Mouse (Mus musculus): ENCODE results near the gene Tspan4. TPM values are rescaled to one million over a fixed set of nuclear protein-coding genes. Genes with fewer than 3 reads are reported as not detected.

The Tspan4 gene
- polyA plus RNA-seq, 1 experiment from 2014 or later = 86.2 TPM

DNA sequence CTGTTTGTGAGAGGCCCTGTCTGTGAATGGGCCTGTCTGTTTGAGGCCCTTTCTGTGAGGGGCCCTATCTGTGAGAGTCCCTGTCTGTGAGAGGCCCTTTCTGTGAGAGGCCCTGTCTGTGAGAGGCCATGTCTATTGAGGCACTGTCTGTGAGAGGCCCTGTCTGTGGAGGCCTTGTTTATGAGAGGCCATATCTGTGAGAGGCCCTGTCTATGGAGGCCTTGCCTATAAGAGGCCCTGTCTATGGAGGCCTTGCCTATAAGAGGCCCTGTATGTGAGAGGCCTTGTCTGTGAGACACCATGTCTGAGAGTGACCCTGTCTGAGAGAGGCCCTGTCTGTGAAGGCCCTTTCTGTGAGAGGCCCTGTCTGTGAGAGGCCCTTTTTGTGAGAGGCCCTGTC lies 33.1 kb downstream of the Tspan4 start:
- Histone ChIP-seq H3K4me3 (ENCODE audit: low read depth, low read length) (no peak overlapping the region), H3K9me3 (ENCODE audit: control insufficient read depth, low read length) (no peaks in the 10 kb centered on the region), H3K27ac (replicated peaks; ENCODE audit: low read depth, low read length) (no peak overlapping the region), H3K9ac (ENCODE audit: low read depth, low read length) (no peak overlapping the region), H3K4me2 (ENCODE audit: low read depth, low read length) (no peak overlapping the region), H3K4me1 (ENCODE audit: control insufficient read depth, insufficient read depth, low read length) (no peaks in the 10 kb centered on the region), H3K27me3 (replicated peaks; ENCODE audit: control insufficient read depth, insufficient read depth, low read length) (no peaks in the 10 kb centered on the region), H3K36me3 (ENCODE audit: control insufficient read depth, insufficient read depth, low read length) (peaks cover 11% of the 10 kb centered on the region; the same call in 1 of the 2 replicates)
- DNase-seq (ENCODE audit: low spot score) (no peak), ATAC-seq (ENCODE audit: low read depth) (peak; percentile 37; the same call in 1 of the 2 replicates)

DNA sequence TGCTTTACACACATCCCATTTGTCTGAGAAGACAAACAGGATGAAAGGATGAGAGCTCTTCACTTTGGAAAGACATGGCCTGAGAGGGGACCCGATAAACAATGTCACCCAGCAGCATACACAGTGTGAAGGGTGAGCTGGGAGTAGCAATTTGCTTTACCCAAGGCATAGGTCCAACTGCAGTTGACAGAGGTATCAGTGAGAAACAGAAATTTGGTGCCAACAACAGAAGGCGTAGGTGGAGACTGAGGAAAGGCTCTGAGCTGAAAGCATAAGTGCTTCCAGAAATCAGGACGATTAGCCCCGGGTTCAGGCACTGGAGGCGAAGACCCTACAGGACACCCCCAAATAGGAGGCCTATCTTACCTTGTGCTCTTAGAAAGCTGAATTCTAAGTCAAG lies 35.2 kb downstream of the Tspan4 start:
- H3K27me3 ChIP-seq (replicated peaks; ENCODE audit: control insufficient read depth, insufficient read depth, low read length) = no peaks in the 10 kb centered on the region
- 81% methylated on average over 5 of the region's 5 CpGs for WGBS
- no peak overlapping the region for H3K27ac ChIP-seq (replicated peaks; ENCODE audit: low read depth, low read length)

DNA sequence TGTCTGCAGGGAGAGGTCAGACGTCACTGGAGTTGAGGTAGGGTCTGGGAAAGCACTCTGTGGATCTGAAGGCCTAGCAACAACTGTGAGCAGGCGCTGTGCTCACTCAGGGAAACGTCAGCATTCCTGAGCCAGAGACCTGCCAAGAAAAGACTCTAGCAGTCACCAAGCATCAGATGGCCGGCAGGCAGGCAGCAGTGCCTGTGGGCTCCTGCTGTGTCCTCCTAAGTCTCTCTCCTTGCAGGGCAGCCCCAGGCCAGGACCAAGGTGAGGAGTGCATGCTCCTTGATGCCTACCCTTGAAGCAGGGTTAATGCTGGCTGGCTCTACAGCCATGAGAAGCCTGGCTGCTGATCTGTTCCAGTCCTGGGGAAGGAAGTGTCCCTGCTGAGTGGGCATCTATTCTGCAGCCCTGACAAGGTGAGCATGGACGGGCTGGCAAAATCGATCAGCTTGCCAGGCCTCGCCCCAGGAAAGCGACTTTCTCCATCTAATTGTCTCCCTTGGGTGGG lies 35.7 kb downstream of the Tspan4 start:
- Histone ChIP-seq H3K36me3 (ENCODE audit: control insufficient read depth, insufficient read depth, low read length) (peaks cover 32% of the 10 kb centered on the region), H3K9me3 (ENCODE audit: control insufficient read depth, low read length) (no peaks in the 10 kb centered on the region), H3K27ac (replicated peaks; ENCODE audit: low read depth, low read length) (no peak overlapping the region), H3K4me3 (ENCODE audit: low read depth, low read length) (no peak overlapping the region), H3K27me3 (replicated peaks; ENCODE audit: control insufficient read depth, insufficient read depth, low read length) (no peaks in the 10 kb centered on the region), H3K4me1 (ENCODE audit: control insufficient read depth, insufficient read depth, low read length) (no peaks in the 10 kb centered on the region), H3K9ac (ENCODE audit: low read depth, low read length) (no peak overlapping the region), H3K4me2 (ENCODE audit: low read depth, low read length) (no peak overlapping the region)
- 66% methylated on average over 7 of the region's 8 CpGs for WGBS
- DNase-seq (ENCODE audit: low spot score) (no peak), ATAC-seq (ENCODE audit: low read depth) (no peak)

More for the DNA sequence above, 35.2 kb downstream of the Tspan4 start:
- DNase-seq (ENCODE audit: low spot score) (no peak), ATAC-seq (ENCODE audit: low read depth) (no peak)
- no peak overlapping the region for H3K4me3 ChIP-seq (ENCODE audit: low read depth, low read length)
- peaks cover 27% of the 10 kb centered on the region for H3K36me3 ChIP-seq (ENCODE audit: control insufficient read depth, insufficient read depth, low read length)
- H3K9ac ChIP-seq (ENCODE audit: low read depth, low read length) = no peak overlapping the region
- no peak overlapping the region for H3K4me2 ChIP-seq (ENCODE audit: low read depth, low read length)
- H3K9me3 ChIP-seq (ENCODE audit: control insufficient read depth, low read length) = no peaks in the 10 kb centered on the region
- no peaks in the 10 kb centered on the region for H3K4me1 ChIP-seq (ENCODE audit: control insufficient read depth, insufficient read depth, low read length)

DNA sequence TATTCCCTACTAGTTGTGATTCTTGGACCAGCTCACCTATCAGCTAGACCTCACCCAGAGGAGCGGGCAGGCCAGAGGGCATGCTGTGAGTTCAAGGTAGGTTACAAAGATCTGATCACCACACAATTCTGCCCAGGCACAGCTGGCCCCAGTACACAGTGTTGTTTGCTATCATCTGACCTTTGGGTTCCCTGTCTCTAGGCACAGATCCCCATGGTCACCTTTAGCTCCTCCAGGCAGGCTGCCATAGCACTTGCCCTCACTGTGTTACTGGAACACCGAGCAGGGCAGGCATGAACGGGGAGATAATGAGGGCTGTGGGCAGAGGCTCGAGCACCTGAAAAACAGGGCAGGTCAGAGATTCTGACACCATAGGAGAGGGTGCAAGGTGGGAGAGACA lies 42.6 kb downstream of the Tspan4 start:
- WGBS = 88% methylated on average over 4 of the region's 4 CpGs
- Histone ChIP-seq H3K27me3 (replicated peaks; ENCODE audit: control insufficient read depth, insufficient read depth, low read length) (no peaks in the 10 kb centered on the region), H3K9ac (ENCODE audit: low read depth, low read length) (no peak overlapping the region), H3K4me1 (ENCODE audit: control insufficient read depth, insufficient read depth, low read length) (no peaks in the 10 kb centered on the region), H3K4me2 (ENCODE audit: low read depth, low read length) (no peak overlapping the region), H3K27ac (replicated peaks; ENCODE audit: low read depth, low read length) (no peak overlapping the region), H3K9me3 (ENCODE audit: control insufficient read depth, low read length) (no peaks in the 10 kb centered on the region), H3K36me3 (ENCODE audit: control insufficient read depth, insufficient read depth, low read length) (peaks cover 52% of the 10 kb centered on the region), H3K4me3 (ENCODE audit: low read depth, low read length) (no peak overlapping the region)
- ATAC-seq (ENCODE audit: low read depth) = no peak
- DNase-seq (ENCODE audit: low spot score) = no peak

DNA sequence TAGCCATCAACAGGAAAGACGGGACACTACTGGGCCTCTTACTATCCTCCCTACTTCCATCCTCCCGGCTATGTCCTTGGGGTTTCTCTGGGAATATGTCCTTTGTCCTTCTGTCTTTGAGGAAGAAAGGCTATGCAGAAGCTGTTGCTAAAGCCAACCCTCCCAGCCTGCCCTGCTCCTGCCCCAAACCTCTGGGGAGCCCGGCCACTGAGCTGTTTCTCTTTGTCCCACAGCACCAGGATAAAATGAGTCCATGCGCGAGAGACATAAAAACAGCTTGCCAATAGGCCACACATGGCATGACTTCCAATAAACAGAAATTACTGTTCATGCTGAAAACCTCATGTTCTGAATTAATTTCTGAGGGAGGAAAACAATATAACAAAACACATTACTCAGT lies 43.3 kb downstream of the Tspan4 start:
- no peak overlapping the region for H3K4me3 ChIP-seq (ENCODE audit: low read depth, low read length)
- ATAC-seq (ENCODE audit: low read depth) (no peak), DNase-seq (ENCODE audit: low spot score) (no peak)
- H3K4me1 ChIP-seq (ENCODE audit: control insufficient read depth, insufficient read depth, low read length) = no peaks in the 10 kb centered on the region
- WGBS = 82% methylated on average over 5 of the region's 5 CpGs
- no peak overlapping the region for H3K27ac ChIP-seq (replicated peaks; ENCODE audit: low read depth, low read length)
- peaks cover 49% of the 10 kb centered on the region for H3K36me3 ChIP-seq (ENCODE audit: control insufficient read depth, insufficient read depth, low read length)
- no peak overlapping the region for H3K4me2 ChIP-seq (ENCODE audit: low read depth, low read length)
- no peaks in the 10 kb centered on the region for H3K9me3 ChIP-seq (ENCODE audit: control insufficient read depth, low read length)
- no peaks in the 10 kb centered on the region for H3K27me3 ChIP-seq (replicated peaks; ENCODE audit: control insufficient read depth, insufficient read depth, low read length)
- no peak overlapping the region for H3K9ac ChIP-seq (ENCODE audit: low read depth, low read length)

DNA sequence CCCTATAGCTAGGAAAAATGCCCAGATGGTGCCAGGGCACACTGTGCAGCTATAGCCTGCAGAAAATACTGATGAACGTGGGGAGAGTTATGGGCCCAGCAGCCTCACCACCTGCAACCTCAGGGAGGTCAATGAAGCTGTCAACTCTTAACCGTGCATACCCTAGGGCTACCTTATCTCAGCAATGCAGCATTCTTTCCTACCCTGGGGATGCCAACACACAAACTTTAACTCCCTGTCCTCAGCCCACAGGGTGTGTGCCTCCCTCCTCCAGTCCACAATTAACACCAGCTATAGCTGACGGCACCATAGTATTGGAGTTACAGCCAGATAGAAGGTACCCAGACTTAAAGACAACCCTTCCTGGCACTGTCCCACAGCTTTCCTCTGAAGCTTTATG lies 43.9 kb downstream of the Tspan4 start:
- H3K27ac ChIP-seq (replicated peaks; ENCODE audit: low read depth, low read length) = no peak overlapping the region
- no peak for DNase-seq (ENCODE audit: low spot score)

DNA sequence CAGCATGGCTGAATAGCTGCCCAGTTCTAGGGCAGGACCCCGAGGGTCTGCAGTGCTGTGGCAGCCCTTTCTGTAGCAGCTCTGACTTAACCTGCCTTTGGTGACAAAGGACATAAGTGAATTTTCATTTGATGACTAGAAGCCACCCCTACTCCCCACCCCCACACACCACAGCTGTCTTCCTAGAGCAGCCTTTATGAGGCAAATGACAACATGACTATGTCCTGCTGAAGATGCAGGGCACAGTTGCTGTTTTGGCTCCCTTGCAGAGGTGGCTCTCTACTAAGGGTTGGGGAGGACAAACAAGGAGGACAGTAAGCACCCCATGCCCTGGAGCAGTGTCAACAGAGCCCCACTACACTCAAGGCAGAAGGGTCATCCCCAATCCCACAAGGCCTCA lies 44.8 kb downstream of the Tspan4 start:
- no peak overlapping the region for H3K9ac ChIP-seq (ENCODE audit: low read depth, low read length)
- H3K27ac ChIP-seq (replicated peaks; ENCODE audit: low read depth, low read length) = no peak overlapping the region
- no peak overlapping the region for H3K4me2 ChIP-seq (ENCODE audit: low read depth, low read length)
- peaks cover 37% of the 10 kb centered on the region for H3K36me3 ChIP-seq (ENCODE audit: control insufficient read depth, insufficient read depth, low read length)
- no peaks in the 10 kb centered on the region for H3K4me1 ChIP-seq (ENCODE audit: control insufficient read depth, insufficient read depth, low read length)
- no peaks in the 10 kb centered on the region for H3K27me3 ChIP-seq (replicated peaks; ENCODE audit: control insufficient read depth, insufficient read depth, low read length)
- H3K9me3 ChIP-seq (ENCODE audit: control insufficient read depth, low read length) = no peaks in the 10 kb centered on the region
- WGBS = 76% methylated on average over 1 of the region's 1 CpGs
- ATAC-seq (ENCODE audit: low read depth) (no peak), DNase-seq (ENCODE audit: low spot score) (no peak)
- no peak overlapping the region for H3K4me3 ChIP-seq (ENCODE audit: low read depth, low read length)

More for the DNA sequence above, 43.9 kb downstream of the Tspan4 start:
- no peaks in the 10 kb centered on the region for H3K9me3 ChIP-seq (ENCODE audit: control insufficient read depth, low read length)
- H3K36me3 ChIP-seq (ENCODE audit: control insufficient read depth, insufficient read depth, low read length) = peaks cover 43% of the 10 kb centered on the region
- H3K4me2 ChIP-seq (ENCODE audit: low read depth, low read length) = no peak overlapping the region
- H3K4me1 ChIP-seq (ENCODE audit: control insufficient read depth, insufficient read depth, low read length) = no peaks in the 10 kb centered on the region
- no peak overlapping the region for H3K9ac ChIP-seq (ENCODE audit: low read depth, low read length)
- WGBS = 67% methylated on average over 3 of the region's 3 CpGs
- no peaks in the 10 kb centered on the region for H3K27me3 ChIP-seq (replicated peaks; ENCODE audit: control insufficient read depth, insufficient read depth, low read length)
- no peak for ATAC-seq (ENCODE audit: low read depth)
- H3K4me3 ChIP-seq (ENCODE audit: low read depth, low read length) = no peak overlapping the region

DNA sequence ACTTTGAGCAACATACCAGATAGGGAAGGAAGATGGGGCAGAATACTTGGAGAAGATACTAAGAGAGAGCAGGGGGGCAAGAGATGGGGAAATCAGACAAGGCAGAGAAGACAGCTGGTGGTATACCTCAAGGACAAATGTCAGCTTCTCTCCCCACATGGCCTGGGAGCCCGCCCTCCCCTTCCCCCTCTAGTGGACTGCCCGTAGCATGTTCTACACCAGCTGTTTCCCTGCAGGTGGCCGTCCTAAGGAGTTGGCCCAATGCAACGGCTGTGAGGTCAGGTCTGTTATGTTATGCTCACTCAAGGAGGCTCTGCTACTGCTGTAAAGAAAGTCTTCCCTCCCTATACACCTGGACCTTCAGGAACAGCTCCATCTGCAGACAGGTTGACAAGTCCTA lies 48.0 kb downstream of the Tspan4 start:
- Histone ChIP-seq H3K27ac (replicated peaks; ENCODE audit: low read depth, low read length) (no peak overlapping the region), H3K36me3 (ENCODE audit: control insufficient read depth, insufficient read depth, low read length) (peaks cover 27% of the 10 kb centered on the region; the same call in 1 of the 2 replicates)
- no peak for ATAC-seq (ENCODE audit: low read depth)

DNA sequence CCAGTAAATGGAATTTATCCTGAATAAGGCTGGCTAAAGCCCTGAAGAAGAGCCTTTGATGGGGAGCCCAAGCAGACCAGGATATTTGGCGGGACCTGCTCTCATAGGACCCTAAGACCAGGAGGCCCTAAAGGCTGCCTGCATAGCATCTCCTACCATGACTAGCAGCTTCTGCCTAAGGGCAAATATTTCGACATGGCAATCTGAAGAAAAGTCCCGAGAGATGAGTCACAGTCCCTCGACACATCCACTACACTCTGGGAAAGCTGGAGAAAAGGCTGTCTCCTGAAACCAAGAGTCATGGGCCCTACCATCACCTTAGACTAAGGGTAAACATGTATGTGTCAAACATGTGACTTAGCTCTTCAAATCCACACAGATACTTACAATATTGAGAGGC lies 49.2 kb downstream of the Tspan4 start:
- Histone ChIP-seq H3K27ac (replicated peaks; ENCODE audit: low read depth, low read length) (no peak overlapping the region), H3K4me1 (ENCODE audit: control insufficient read depth, insufficient read depth, low read length) (no peaks in the 10 kb centered on the region), H3K27me3 (replicated peaks; ENCODE audit: control insufficient read depth, insufficient read depth, low read length) (no peaks in the 10 kb centered on the region), H3K36me3 (ENCODE audit: control insufficient read depth, insufficient read depth, low read length) (peaks cover 37% of the 10 kb centered on the region), H3K9ac (ENCODE audit: low read depth, low read length) (no peak overlapping the region), H3K4me3 (ENCODE audit: low read depth, low read length) (no peak overlapping the region), H3K9me3 (ENCODE audit: control insufficient read depth, low read length) (no peaks in the 10 kb centered on the region), H3K4me2 (ENCODE audit: low read depth, low read length) (no peak overlapping the region)
- 80% methylated on average over 4 of the region's 4 CpGs for WGBS
- DNase-seq (ENCODE audit: low spot score) (no peak), ATAC-seq (ENCODE audit: low read depth) (no peak)

More for the DNA sequence above, 48.0 kb downstream of the Tspan4 start:
- no peak for DNase-seq (ENCODE audit: low spot score)
- Histone ChIP-seq H3K9ac (ENCODE audit: low read depth, low read length) (no peak overlapping the region), H3K9me3 (ENCODE audit: control insufficient read depth, low read length) (no peaks in the 10 kb centered on the region), H3K4me2 (ENCODE audit: low read depth, low read length) (no peak overlapping the region), H3K4me3 (ENCODE audit: low read depth, low read length) (no peak overlapping the region), H3K4me1 (ENCODE audit: control insufficient read depth, insufficient read depth, low read length) (no peaks in the 10 kb centered on the region), H3K27me3 (replicated peaks; ENCODE audit: control insufficient read depth, insufficient read depth, low read length) (no peaks in the 10 kb centered on the region)
- 65% methylated on average over 2 of the region's 4 CpGs for WGBS
